Mouse (Mus musculus): ENCODE results near the gene Cabp2. TPM values are rescaled to one million over a fixed set of nuclear protein-coding genes. Genes with fewer than 3 reads are reported as not detected.

Gene Cabp2
- polyA plus RNA-seq, 1 experiment from 2014 or later = not detected

GRCm38 (mm10) chr19:4114551-4114950, 33.2 kb downstream of the Cabp2 start:
- no peak overlapping the region for H3K4me2 ChIP-seq (replicated peaks; ENCODE audit: low read depth, low read length)
- H3K36me3 ChIP-seq (ENCODE audit: control insufficient read depth, insufficient read depth, low read length) = peaks cover 50% of the 10 kb centered on the region
- 85% methylated on average over 10 of the region's 10 CpGs for WGBS
- H3K9me3 ChIP-seq (ENCODE audit: control insufficient read depth, low read depth, low read length) = no peaks in the 10 kb centered on the region
- ATAC-seq (ENCODE audit: insufficient number of reproducible peaks, insufficient read depth, low FRiP score, low read depth) = no peak
- no peaks in the 10 kb centered on the region for H3K4me1 ChIP-seq (ENCODE audit: control insufficient read depth, insufficient read depth, low read length)
- H3K4me3 ChIP-seq (ENCODE audit: low read depth, low read length) = no peak overlapping the region
- H3K27ac ChIP-seq (ENCODE audit: low read length) = no peak overlapping the region
- H3K27me3 ChIP-seq (ENCODE audit: control insufficient read depth, insufficient read depth, low read length) = no peaks in the 10 kb centered on the region
- no peak overlapping the region for H3K9ac ChIP-seq (replicated peaks; ENCODE audit: low read depth, low read length)

GRCm38 (mm10) chr19:4115144-4115543, 33.8 kb downstream of the Cabp2 start:
- Histone ChIP-seq H3K4me2 (replicated peaks; ENCODE audit: low read depth, low read length) (no peak overlapping the region), H3K4me3 (ENCODE audit: low read depth, low read length) (no peak overlapping the region), H3K27ac (ENCODE audit: low read length) (no peak overlapping the region), H3K9ac (replicated peaks; ENCODE audit: low read depth, low read length) (no peak overlapping the region), H3K4me1 (ENCODE audit: control insufficient read depth, insufficient read depth, low read length) (no peaks in the 10 kb centered on the region), H3K27me3 (ENCODE audit: control insufficient read depth, insufficient read depth, low read length) (no peaks in the 10 kb centered on the region), H3K9me3 (ENCODE audit: control insufficient read depth, low read depth, low read length) (no peaks in the 10 kb centered on the region), H3K36me3 (ENCODE audit: control insufficient read depth, insufficient read depth, low read length) (peaks cover 50% of the 10 kb centered on the region)
- WGBS = 94% methylated on average over 10 of the region's 10 CpGs
- ATAC-seq (ENCODE audit: insufficient number of reproducible peaks, insufficient read depth, low FRiP score, low read depth) = no peak

GRCm38 (mm10) chr19:4115816-4116215, 34.4 kb downstream of the Cabp2 start:
- no peak for ATAC-seq (ENCODE audit: insufficient number of reproducible peaks, insufficient read depth, low FRiP score, low read depth)
- H3K9me3 ChIP-seq (ENCODE audit: control insufficient read depth, low read depth, low read length) = no peaks in the 10 kb centered on the region
- H3K36me3 ChIP-seq (ENCODE audit: control insufficient read depth, insufficient read depth, low read length) = peaks cover 50% of the 10 kb centered on the region
- no peak overlapping the region for H3K4me3 ChIP-seq (ENCODE audit: low read depth, low read length)
- 81% methylated on average over 11 of the region's 11 CpGs for WGBS
- H3K27me3 ChIP-seq (ENCODE audit: control insufficient read depth, insufficient read depth, low read length) = no peaks in the 10 kb centered on the region
- H3K4me1 ChIP-seq (ENCODE audit: control insufficient read depth, insufficient read depth, low read length) = peaks cover 6% of the 10 kb centered on the region; the same call in 1 of the 2 replicates
- no peak overlapping the region for H3K9ac ChIP-seq (replicated peaks; ENCODE audit: low read depth, low read length)
- H3K27ac ChIP-seq (ENCODE audit: low read length) = no peak overlapping the region
- no peak overlapping the region for H3K4me2 ChIP-seq (replicated peaks; ENCODE audit: low read depth, low read length)

- H3K4me2 ChIP-seq (replicated peaks; ENCODE audit: low read depth, low read length) = no peak overlapping the region
- no peak for ATAC-seq (ENCODE audit: insufficient number of reproducible peaks, insufficient read depth, low FRiP score, low read depth)
- H3K9ac ChIP-seq (replicated peaks; ENCODE audit: low read depth, low read length) = no peak overlapping the region
- H3K27me3 ChIP-seq (ENCODE audit: control insufficient read depth, insufficient read depth, low read length) = no peaks in the 10 kb centered on the region
- H3K27ac ChIP-seq (ENCODE audit: low read length) = no peak overlapping the region
- no peak overlapping the region for H3K4me3 ChIP-seq (ENCODE audit: low read depth, low read length)
- 90% methylated on average over 7 of the region's 7 CpGs for WGBS
- peaks cover 48% of the 10 kb centered on the region for H3K36me3 ChIP-seq (ENCODE audit: control insufficient read depth, insufficient read depth, low read length)
- no peaks in the 10 kb centered on the region for H3K9me3 ChIP-seq (ENCODE audit: control insufficient read depth, low read depth, low read length)
- peaks cover 7% of the 10 kb centered on the region; the same call in 1 of the 2 replicates for H3K4me1 ChIP-seq (ENCODE audit: control insufficient read depth, insufficient read depth, low read length)
Observed at GRCm38 (mm10) chr19:4117006-4117405, 35.6 kb downstream of the Cabp2 start.

DNA sequence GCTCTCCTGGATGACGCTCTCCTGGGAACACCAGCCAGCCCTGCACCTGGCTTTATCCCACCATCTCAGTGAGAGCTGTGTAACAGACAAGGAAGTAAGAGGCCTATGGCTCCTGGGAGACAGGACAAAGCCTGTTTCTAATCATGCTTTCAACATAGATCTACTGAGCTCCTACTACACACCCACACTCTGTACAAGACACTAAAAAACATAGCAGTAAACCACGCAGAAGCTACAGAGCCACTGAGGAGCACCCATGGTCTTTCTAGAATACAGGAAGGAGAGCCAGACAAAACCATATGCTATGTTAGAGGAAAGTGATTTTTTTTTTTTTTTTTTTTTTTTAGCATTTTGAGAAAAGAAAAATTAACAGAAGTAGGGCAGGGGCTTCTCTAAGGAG, 37.0 kb downstream of the Cabp2 start:
- whole genome bisulfite sequencing = 90% methylated on average over 2 of the region's 2 CpGs
- no peak for ATAC-seq (ENCODE audit: insufficient number of reproducible peaks, insufficient read depth, low FRiP score, low read depth)

DNA sequence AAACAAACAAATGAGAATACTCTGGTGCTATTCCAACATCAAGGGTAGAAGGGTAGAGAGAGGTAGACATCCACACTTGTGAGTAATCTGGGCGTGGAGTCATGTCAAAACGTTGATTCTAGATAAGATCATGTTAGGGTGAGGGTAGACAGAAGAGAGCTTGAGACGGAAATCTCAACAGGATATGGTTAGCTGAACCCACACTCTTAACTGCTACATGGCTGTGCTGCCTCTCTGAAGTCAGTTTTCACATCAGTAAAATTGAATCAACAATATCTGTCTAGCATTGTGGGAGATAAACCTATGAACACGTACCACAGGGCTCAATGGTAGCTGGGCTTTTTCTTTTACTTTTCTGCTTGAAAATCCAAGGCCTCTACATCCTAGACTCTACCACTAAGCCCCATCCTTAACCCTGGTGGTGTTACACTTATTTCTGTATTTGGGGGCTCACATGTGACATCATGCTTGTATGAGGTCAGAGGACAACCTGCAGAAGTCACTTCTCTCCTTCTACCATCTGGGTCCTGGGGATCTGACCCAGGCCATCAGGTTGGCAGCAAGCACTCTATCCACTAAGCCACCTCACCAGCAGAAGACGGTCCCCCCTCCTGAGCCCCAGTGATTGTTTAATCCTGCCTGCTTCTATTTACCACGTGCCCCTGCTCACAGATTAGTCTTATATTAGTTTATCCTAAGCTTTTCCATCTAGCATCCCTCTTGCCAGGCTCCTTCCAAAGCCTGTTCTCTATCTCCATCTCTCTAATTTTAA, 38.5 kb downstream of the Cabp2 start:
- Histone ChIP-seq H3K27me3 (ENCODE audit: control insufficient read depth, insufficient read depth, low read length) (no peaks in the 10 kb centered on the region), H3K9ac (replicated peaks; ENCODE audit: low read depth, low read length) (no peak overlapping the region), H3K9me3 (ENCODE audit: control insufficient read depth, low read depth, low read length) (no peaks in the 10 kb centered on the region), H3K36me3 (ENCODE audit: control insufficient read depth, insufficient read depth, low read length) (peaks cover 26% of the 10 kb centered on the region), H3K4me2 (replicated peaks; ENCODE audit: low read depth, low read length) (peak overlapping the region; percentile 49; the same call in 1 of the 2 replicates), H3K4me3 (ENCODE audit: low read depth, low read length) (peak overlapping the region; percentile 43; the same call in 1 of the 2 replicates), H3K27ac (ENCODE audit: low read length) (no peak overlapping the region), H3K4me1 (ENCODE audit: control insufficient read depth, insufficient read depth, low read length) (peaks cover 7% of the 10 kb centered on the region; the same call in 1 of the 2 replicates)
- WGBS = 86% methylated on average over 6 of the region's 6 CpGs
- ATAC-seq (ENCODE audit: insufficient number of reproducible peaks, insufficient read depth, low FRiP score, low read depth) = no peak

More for the DNA sequence above, 37.0 kb downstream of the Cabp2 start:
- Histone ChIP-seq H3K27me3 (ENCODE audit: control insufficient read depth, insufficient read depth, low read length) (no peaks in the 10 kb centered on the region), H3K27ac (ENCODE audit: low read length) (no peak overlapping the region), H3K36me3 (ENCODE audit: control insufficient read depth, insufficient read depth, low read length) (peaks cover 40% of the 10 kb centered on the region), H3K4me2 (replicated peaks; ENCODE audit: low read depth, low read length) (no peak overlapping the region), H3K9ac (replicated peaks; ENCODE audit: low read depth, low read length) (no peak overlapping the region), H3K4me1 (ENCODE audit: control insufficient read depth, insufficient read depth, low read length) (peaks cover 7% of the 10 kb centered on the region; the same call in 1 of the 2 replicates), H3K9me3 (ENCODE audit: control insufficient read depth, low read depth, low read length) (no peaks in the 10 kb centered on the region), H3K4me3 (ENCODE audit: low read depth, low read length) (no peak overlapping the region)

DNA sequence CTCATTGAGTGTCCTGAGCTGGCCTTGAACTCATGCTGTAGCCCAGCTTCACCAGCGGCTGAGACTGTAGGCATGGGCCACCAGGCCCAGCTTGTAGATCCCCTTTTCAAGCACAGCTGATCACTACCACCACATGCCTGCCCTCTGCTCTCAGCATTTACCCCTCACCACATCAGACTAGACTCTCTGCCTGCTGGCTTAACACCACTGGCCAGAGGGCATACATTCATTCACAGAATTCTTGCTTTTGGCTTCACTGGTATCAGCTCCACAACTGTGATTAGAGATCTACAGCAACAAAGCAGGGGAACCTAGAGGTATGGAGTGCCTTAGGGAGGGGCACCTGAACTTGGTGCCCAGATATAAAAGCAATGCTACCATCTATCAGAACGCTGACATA, 39.1 kb downstream of the Cabp2 start:
- ATAC-seq (ENCODE audit: insufficient number of reproducible peaks, insufficient read depth, low FRiP score, low read depth) = no peak
- no peak overlapping the region for H3K9ac ChIP-seq (replicated peaks; ENCODE audit: low read depth, low read length)

GRCm38 (mm10) chr19:4121097-4121805, 39.9 kb downstream of the Cabp2 start:
- no peaks in the 10 kb centered on the region for H3K9me3 ChIP-seq (ENCODE audit: control insufficient read depth, low read depth, low read length)
- H3K4me3 ChIP-seq (ENCODE audit: low read depth, low read length) = peak overlapping the region; percentile 43
- peak overlapping the region; percentile 49 for H3K9ac ChIP-seq (replicated peaks; ENCODE audit: low read depth, low read length)
- peaks cover 7% of the 10 kb centered on the region; the same call in 1 of the 2 replicates for H3K4me1 ChIP-seq (ENCODE audit: control insufficient read depth, insufficient read depth, low read length)
- no peaks in the 10 kb centered on the region for H3K27me3 ChIP-seq (ENCODE audit: control insufficient read depth, insufficient read depth, low read length)
- peak overlapping the region; percentile 70; the same call in 1 of the 2 replicates for H3K27ac ChIP-seq (ENCODE audit: low read length)
- peak; percentile 70 for ATAC-seq (ENCODE audit: insufficient number of reproducible peaks, insufficient read depth, low FRiP score, low read depth)
- WGBS = 4% methylated on average over 38 of the region's 38 CpGs
- peaks cover 14% of the 10 kb centered on the region for H3K36me3 ChIP-seq (ENCODE audit: control insufficient read depth, insufficient read depth, low read length)
- H3K4me2 ChIP-seq (replicated peaks; ENCODE audit: low read depth, low read length) = peak overlapping the region; percentile 49

More for the DNA sequence above, 39.1 kb downstream of the Cabp2 start:
- H3K9me3 ChIP-seq (ENCODE audit: control insufficient read depth, low read depth, low read length) = no peaks in the 10 kb centered on the region
- peaks cover 7% of the 10 kb centered on the region; the same call in 1 of the 2 replicates for H3K4me1 ChIP-seq (ENCODE audit: control insufficient read depth, insufficient read depth, low read length)
- H3K4me2 ChIP-seq (replicated peaks; ENCODE audit: low read depth, low read length) = peak overlapping the region; percentile 49
- no peak overlapping the region for H3K27ac ChIP-seq (ENCODE audit: low read length)
- WGBS = 93% methylated on average over 2 of the region's 2 CpGs
- no peaks in the 10 kb centered on the region for H3K27me3 ChIP-seq (ENCODE audit: control insufficient read depth, insufficient read depth, low read length)
- H3K36me3 ChIP-seq (ENCODE audit: control insufficient read depth, insufficient read depth, low read length) = peaks cover 20% of the 10 kb centered on the region
- peak overlapping the region; percentile 43 for H3K4me3 ChIP-seq (ENCODE audit: low read depth, low read length)

Data from stomach, embryonic 14.5 days (tissue).